Mouse (Mus musculus) kidney, adult 9 months (tissue): Measurements from ENCODE around the gene Mrpl58.
"Not testable (repeated sequence)": the region's sequence is repeated elsewhere in the genome, so short reads cannot be mapped to it uniquely, and the experiment has no call there.

Experiments used
- DNase-seq: peaks from one replicate; pipeline ENCODE4 v3.0.0; 2022

The Mrpl58 gene

GRCm38 (mm10) chr11:115427482-115428331 lies 24.2 kb downstream of the Mrpl58 start:
- DNase-seq, result peak; percentile 83

- no peak for DNase-seq
These were observed 25.8 kb downstream of the Mrpl58 start for GRCm38 (mm10) chr11:115429307-115429706.

GRCm38 (mm10) chr11:115430561-115430960 lies 27.0 kb downstream of the Mrpl58 start:
- no peak for DNase-seq

- DNase-seq, result no peak
These were observed 29.3 kb downstream of the Mrpl58 start for GRCm38 (mm10) chr11:115432814-115433213.

- DNase-seq, result no peak
These were observed 29.8 kb downstream of the Mrpl58 start for GRCm38 (mm10) chr11:115433342-115433741.

- DNase-seq, result no peak
These were observed 32.2 kb downstream of the Mrpl58 start for GRCm38 (mm10) chr11:115435596-115436337.

GRCm38 (mm10) chr11:115437571-115438122 lies 34.1 kb downstream of the Mrpl58 start:
- DNase-seq, result no peak

GRCm38 (mm10) chr11:115439326-115439725 lies 35.8 kb downstream of the Mrpl58 start:
- DNase-seq, result no peak

GRCm38 (mm10) chr11:115439906-115440595 lies 36.5 kb downstream of the Mrpl58 start, which contains the start of gene Trim80:
TSS of gene Trim80 (plus strand) at chr11:115440545.
- no peak for DNase-seq

- no peak for DNase-seq
These were observed 37.9 kb downstream of the Mrpl58 start for GRCm38 (mm10) chr11:115441417-115441816.

GRCm38 (mm10) chr11:115446906-115447305 lies 43.4 kb downstream of the Mrpl58 start:
- peak; percentile 78 for DNase-seq

GRCm38 (mm10) chr11:115447321-115447885 lies 43.9 kb downstream of the Mrpl58 start:
- peak; percentile 76 for DNase-seq

GRCm38 (mm10) chr11:115448075-115448474 lies 44.5 kb downstream of the Mrpl58 start:
- DNase-seq, result peak; percentile 91

- DNase-seq, result peak; percentile 94
These were observed 45.4 kb downstream of the Mrpl58 start for GRCm38 (mm10) chr11:115448998-115449397.

- DNase-seq, result peak; percentile 84
These were observed 46.6 kb downstream of the Mrpl58 start for GRCm38 (mm10) chr11:115450176-115450575.

GRCm38 (mm10) chr11:115451781-115452241 lies 48.3 kb downstream of the Mrpl58 start:
- peak; percentile 56 for DNase-seq

- no peak for DNase-seq
These were observed 48.8 kb downstream of the Mrpl58 start for GRCm38 (mm10) chr11:115452281-115452860.

GRCm38 (mm10) chr11:115453306-115453705 lies 49.8 kb downstream of the Mrpl58 start:
- DNase-seq, result peak; percentile 47

GRCm38 (mm10) chr11:115454822-115455221 lies 51.3 kb downstream of the Mrpl58 start:
- DNase-seq, result not testable (repeated sequence)

- DNase-seq, result no peak
These were observed 52.1 kb downstream of the Mrpl58 start for GRCm38 (mm10) chr11:115455619-115456018.

- peak; percentile 35 for DNase-seq
These were observed 52.6 kb downstream of the Mrpl58 start for GRCm38 (mm10) chr11:115456182-115456581.

- DNase-seq, result peak; percentile 73
These were observed 53.9 kb downstream of the Mrpl58 start for GRCm38 (mm10) chr11:115457405-115457804.
